Mouse (Mus musculus) midbrain, embryonic 13.5 days (tissue): Measurements from ENCODE around the gene Allc. TPM values are rescaled to one million over a fixed set of nuclear protein-coding genes. Genes with fewer than 3 reads are reported as not detected.

Experiments used
- ATAC-seq: fragments of 200-750 bp; cut with Nextera tagmentation; 2 replicates; pipeline ENCODE4 v1.8.0; 2017; ENCODE audit warnings: mild to moderate bottlenecking, moderate TSS enrichment, moderate library complexity
- H3K27ac ChIP-seq: fragments of 300-500 bp; sonication (generic); 2 replicates; pipeline ENCODE4 v1.5.1; 2015; ENCODE audit warnings: inconsistent platforms, mild to moderate bottlenecking, moderate library complexity
- H3K27me3 ChIP-seq: fragments of 300-500 bp; sonication (generic); 2 replicates; pipeline ENCODE4 v1.6.1; 2015; ENCODE audit warnings: mild to moderate bottlenecking, inconsistent platforms
- H3K36me3 ChIP-seq: fragments of 300-500 bp; sonication (generic); 2 replicates; pipeline ENCODE4 v1.6.1; 2015; ENCODE audit warnings: mild to moderate bottlenecking, inconsistent platforms
- H3K4me1 ChIP-seq: fragments of 300-500 bp; sonication (generic); replicated peaks from 2 replicates; pipeline ENCODE4 v1.6.1; 2015; ENCODE audit warnings: inconsistent platforms
- H3K4me2 ChIP-seq: fragments of 300-500 bp; sonication (generic); replicated peaks from 2 replicates; pipeline ENCODE4 v1.6.1; 2015; ENCODE audit warnings: moderate library complexity, mild to moderate bottlenecking, inconsistent platforms
- H3K4me3 ChIP-seq: fragments of 300-500 bp; sonication (generic); replicated peaks from 2 replicates; pipeline ENCODE4 v1.5.1; 2015; ENCODE audit warnings: mild to moderate bottlenecking, inconsistent platforms
- H3K9ac ChIP-seq: fragments of 300-500 bp; sonication (generic); replicated peaks from 2 replicates; pipeline ENCODE4 v1.6.1; 2015; ENCODE audit warnings: mild to moderate bottlenecking, inconsistent platforms
- H3K9me3 ChIP-seq: fragments of 300-500 bp; sonication (generic); 2 replicates; pipeline ENCODE4 v1.6.1; 2016; ENCODE audit warnings: mild to moderate bottlenecking, inconsistent platforms
- WGBS: fragments of 180-500 bp; shearing (Covaris S2); methylation state at CpG from one replicate; pipeline ENCODE4 v1.1.7; 2015; 5-methylcytosine and 5-hydroxymethylcytosine counted together
- polyA plus RNA-seq: library from polyadenylated mRNA; unstranded; fragments of >200 nt; fragmentation: Nextera tagmentation; extraction: Ambion mirVana; gene quantifications from 2 replicates; pipeline ENCODE4 v1.2.1, GENCODE M21; 2015

Gene Allc
- 0.13 TPM in 1 of 2 replicates, not detected in the other for polyA plus RNA-seq

DNA sequence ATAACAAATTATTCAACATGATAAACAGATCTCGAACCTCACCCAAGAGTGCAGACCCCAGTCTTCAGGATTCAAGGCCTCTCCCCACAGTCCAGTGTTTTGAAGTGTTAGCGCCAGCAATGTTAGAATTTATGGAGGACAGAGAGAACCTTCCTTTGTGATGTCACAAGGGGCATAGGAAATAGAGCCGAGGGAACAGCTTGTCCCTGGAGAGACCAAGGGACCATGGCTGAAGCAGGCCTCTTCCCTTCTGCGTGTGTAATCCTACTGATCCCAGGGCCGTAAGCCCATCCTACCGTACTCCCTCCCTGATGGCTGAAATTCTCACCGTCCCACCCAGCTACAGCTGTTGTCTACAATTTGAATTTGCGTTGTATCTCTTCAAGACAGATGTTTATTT lies at the start of gene Allc:
TSS of gene Allc (minus strand) at position 101 of the 400 bp plus-strand sequence.
- ATAC-seq = no peak
- Histone ChIP-seq H3K4me1 (no peaks in the 10 kb centered on the region), H3K9ac (no peak within 1 kb of the TSS), H3K9me3 (no peaks in the 10 kb centered on the region), H3K27me3 (no peaks in the 10 kb centered on the region), H3K36me3 (no peaks in the 10 kb centered on the region), H3K4me2 (no peak within 1 kb of the TSS), H3K4me3 (no peak within 1 kb of the TSS), H3K27ac (no peak within 1 kb of the TSS)
- 84% methylated on average over 8 of the region's 8 CpGs for WGBS

DNA sequence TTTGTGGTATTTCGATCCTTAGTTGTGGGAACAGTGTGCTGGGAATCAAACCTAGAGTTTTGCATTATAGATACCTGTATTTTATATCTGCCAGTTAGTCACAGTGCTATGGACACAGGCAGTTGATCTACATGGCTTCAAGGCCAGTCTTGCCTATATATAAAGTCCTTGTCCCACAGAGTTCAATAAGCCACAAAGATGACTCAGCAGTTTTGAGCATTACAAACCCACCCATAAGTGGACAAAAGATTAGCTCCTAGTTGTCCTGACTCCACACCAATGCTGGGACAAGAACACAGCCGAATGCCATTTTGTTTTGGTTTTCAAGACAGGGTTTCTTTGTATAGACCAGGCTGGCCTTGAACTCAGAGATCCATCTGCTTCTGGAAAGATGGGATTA lies 46.1 kb upstream of the Allc start:
- WGBS = 94% methylated on average over 2 of the region's 2 CpGs
- Histone ChIP-seq H3K4me3 (no peak overlapping the region), H3K36me3 (peaks cover 60% of the 10 kb centered on the region), H3K4me2 (no peak overlapping the region), H3K27ac (no peak overlapping the region), H3K4me1 (peaks cover 14% of the 10 kb centered on the region), H3K9ac (no peak overlapping the region), H3K27me3 (no peaks in the 10 kb centered on the region), H3K9me3 (no peaks in the 10 kb centered on the region)
- ATAC-seq = no peak

DNA sequence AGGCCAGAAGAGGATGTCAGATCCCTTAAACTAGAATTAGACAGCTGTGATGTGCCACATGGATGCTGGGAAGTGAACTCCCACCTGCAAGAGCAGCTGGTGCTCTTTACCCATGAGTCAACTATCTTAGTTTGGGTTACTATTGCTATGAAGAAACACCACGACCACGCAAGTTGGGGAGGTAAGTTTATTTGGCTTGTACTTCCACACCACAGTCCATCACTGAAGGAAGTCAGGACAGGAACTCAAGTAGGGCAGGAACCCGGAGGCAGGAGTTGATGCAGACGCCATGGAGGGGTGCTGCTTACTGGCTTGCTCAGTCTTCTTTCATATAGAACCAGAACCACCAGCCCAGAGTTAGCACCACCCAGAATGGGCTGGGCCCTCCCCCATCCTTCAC lies 44.8 kb upstream of the Allc start:
- H3K4me2 ChIP-seq = no peak overlapping the region
- no peak overlapping the region for H3K4me3 ChIP-seq
- 79% methylated on average over 4 of the region's 4 CpGs for WGBS
- H3K27me3 ChIP-seq = no peaks in the 10 kb centered on the region
- no peak overlapping the region for H3K9ac ChIP-seq
- no peak for ATAC-seq
- H3K36me3 ChIP-seq = peaks cover 46% of the 10 kb centered on the region
- H3K9me3 ChIP-seq = no peaks in the 10 kb centered on the region
- H3K4me1 ChIP-seq = peaks cover 2% of the 10 kb centered on the region
- H3K27ac ChIP-seq = no peak overlapping the region

DNA sequence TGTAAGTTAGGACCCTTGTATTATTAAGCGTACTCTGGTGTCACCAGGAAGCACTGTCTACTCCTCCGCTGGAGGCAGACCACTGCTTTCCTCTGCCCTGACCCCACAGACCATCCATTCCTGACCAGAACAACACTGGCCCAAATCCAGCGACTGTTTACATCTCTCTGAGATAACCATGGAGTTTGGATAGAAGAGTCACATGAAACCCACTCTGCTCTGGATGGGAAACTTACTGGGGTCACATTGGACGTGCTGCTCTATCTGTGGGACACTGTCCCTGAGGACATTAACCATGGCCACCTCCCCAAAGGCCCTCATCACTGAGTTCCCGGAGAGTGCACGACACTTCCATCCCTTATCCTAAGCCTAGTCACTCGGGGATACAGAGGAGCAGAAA lies 43.1 kb upstream of the Allc start:
- 86% methylated on average over 7 of the region's 7 CpGs for WGBS
- no peaks in the 10 kb centered on the region for H3K9me3 ChIP-seq
- no peak overlapping the region for H3K4me2 ChIP-seq
- ATAC-seq = no peak
- H3K9ac ChIP-seq = no peak overlapping the region
- H3K4me3 ChIP-seq = no peak overlapping the region
- H3K36me3 ChIP-seq = peaks cover 30% of the 10 kb centered on the region
- H3K4me1 ChIP-seq = peaks cover 6% of the 10 kb centered on the region; the same call in 1 of the 2 replicates
- H3K27ac ChIP-seq = no peak overlapping the region
- no peaks in the 10 kb centered on the region for H3K27me3 ChIP-seq

DNA sequence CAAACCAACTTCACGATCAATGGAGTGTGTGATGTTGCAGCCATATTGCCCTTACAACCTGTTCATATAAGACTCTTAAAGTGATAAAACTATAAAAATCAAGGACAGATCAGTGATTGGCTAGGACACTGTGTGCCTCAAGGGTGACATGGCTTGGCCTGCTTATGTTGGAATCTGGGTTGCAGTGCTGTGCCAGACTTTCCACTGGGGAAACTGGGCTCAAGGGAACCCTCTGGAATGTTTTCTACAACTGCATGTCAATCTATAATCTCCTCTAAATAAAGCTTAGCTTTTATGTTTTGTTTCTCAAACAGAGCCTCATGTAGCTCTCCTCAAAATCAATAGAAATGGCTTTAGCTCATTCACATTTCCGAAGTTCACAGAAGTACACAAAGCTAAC lies 41.9 kb upstream of the Allc start:
- Histone ChIP-seq H3K4me1 (peaks cover 6% of the 10 kb centered on the region; the same call in 1 of the 2 replicates), H3K27ac (no peak overlapping the region), H3K9me3 (no peaks in the 10 kb centered on the region), H3K27me3 (no peaks in the 10 kb centered on the region), H3K9ac (no peak overlapping the region), H3K4me2 (no peak overlapping the region), H3K4me3 (no peak overlapping the region), H3K36me3 (peaks cover 18% of the 10 kb centered on the region)
- no peak for ATAC-seq
- 88% methylated on average over 2 of the region's 2 CpGs for WGBS

DNA sequence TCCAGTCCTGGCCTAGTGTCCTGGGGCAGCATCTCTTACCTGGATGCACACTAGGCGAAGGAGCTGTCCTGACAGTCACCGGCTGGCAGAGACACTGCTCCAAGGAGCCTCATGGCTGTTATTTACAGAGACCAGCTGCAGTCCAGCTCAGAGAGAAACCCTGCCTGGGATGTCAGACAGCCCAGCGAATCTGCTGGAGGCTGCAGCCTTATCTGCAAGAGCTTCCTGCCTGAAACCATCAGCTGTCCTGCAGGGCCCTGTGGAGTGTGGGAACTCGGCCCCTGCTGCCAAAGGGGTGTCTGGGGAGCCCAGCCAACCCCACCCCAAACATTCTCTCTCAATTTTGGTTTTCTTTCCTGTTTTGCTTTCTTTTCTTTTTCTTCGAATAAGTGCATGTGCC lies 40.9 kb upstream of the Allc start, which contains the start of gene Colec11:
TSS of gene Colec11 (minus strand) at position 183 of the 400 bp plus-strand sequence.
- peak within 1 kb of the TSS; percentile 28; the same call in 1 of the 2 replicates for H3K9ac ChIP-seq
- ATAC-seq = no peak
- WGBS = 59% methylated on average over 5 of the region's 5 CpGs
- peaks cover 6% of the 10 kb centered on the region; the same call in 1 of the 2 replicates for H3K4me1 ChIP-seq
- no peaks in the 10 kb centered on the region for H3K9me3 ChIP-seq
- no peak within 1 kb of the TSS for H3K4me3 ChIP-seq
- no peak within 1 kb of the TSS for H3K4me2 ChIP-seq
- H3K36me3 ChIP-seq = peaks cover 8% of the 10 kb centered on the region
- H3K27ac ChIP-seq = no peak within 1 kb of the TSS
- H3K27me3 ChIP-seq = no peaks in the 10 kb centered on the region

DNA sequence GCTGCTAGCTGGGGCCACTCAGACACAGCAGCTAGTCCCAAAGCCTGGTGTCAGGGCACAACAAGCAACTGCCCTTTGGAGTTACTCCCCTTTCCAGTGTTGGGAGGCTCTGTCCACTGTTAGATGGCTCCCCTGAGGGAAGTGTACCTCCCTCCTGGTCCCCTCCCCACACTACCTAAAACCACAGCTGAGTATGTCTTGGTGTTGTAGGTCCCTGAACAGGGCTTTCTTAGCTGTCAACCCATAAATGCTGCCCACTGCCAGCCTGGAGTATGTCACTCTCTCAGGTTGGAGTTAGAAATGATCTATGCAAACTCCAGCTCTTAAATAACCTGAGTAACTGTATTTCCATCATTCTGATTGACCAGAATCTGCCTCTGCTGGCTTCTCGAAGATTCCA lies 40.3 kb upstream of the Allc start:
- no peaks in the 10 kb centered on the region for H3K27me3 ChIP-seq
- no peaks in the 10 kb centered on the region for H3K9me3 ChIP-seq
- H3K9ac ChIP-seq = no peak overlapping the region
- 0 out of 2 replicates have a peak, but pooled peaks cover 2% of the 10 kb centered on the region for H3K36me3 ChIP-seq
- H3K4me2 ChIP-seq = no peak overlapping the region
- peaks cover 6% of the 10 kb centered on the region; the same call in 1 of the 2 replicates for H3K4me1 ChIP-seq
- WGBS = 79% methylated on average over 1 of the region's 1 CpGs
- H3K4me3 ChIP-seq = no peak overlapping the region
- no peak overlapping the region for H3K27ac ChIP-seq
- no peak for ATAC-seq

DNA sequence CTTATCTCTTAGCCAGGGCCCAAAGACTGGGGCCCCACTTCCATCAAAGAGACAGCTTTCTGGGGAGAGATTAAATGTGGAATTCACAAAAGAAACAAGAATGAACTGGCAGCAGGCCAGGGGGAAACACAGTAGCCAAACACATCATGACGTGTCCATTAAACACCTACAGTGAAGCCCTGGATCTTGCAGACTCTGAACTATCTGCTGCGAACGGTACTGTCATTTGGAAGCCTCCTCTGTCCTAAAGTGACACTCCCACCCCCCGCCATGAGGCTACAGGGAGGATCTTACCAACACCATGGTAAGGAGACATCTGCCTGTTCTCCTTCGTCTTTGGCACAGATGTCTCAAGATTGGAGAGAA lies 39.8 kb upstream of the Allc start:
- no peaks in the 10 kb centered on the region for H3K9me3 ChIP-seq
- H3K27me3 ChIP-seq = no peaks in the 10 kb centered on the region
- H3K27ac ChIP-seq = no peak overlapping the region
- 60% methylated on average over 5 of the region's 5 CpGs for WGBS
- peaks cover 6% of the 10 kb centered on the region; the same call in 1 of the 2 replicates for H3K4me1 ChIP-seq
- ATAC-seq = no peak
- H3K4me3 ChIP-seq = no peak overlapping the region
- H3K36me3 ChIP-seq = 0 out of 2 replicates have a peak, but pooled peaks cover 2% of the 10 kb centered on the region
- no peak overlapping the region for H3K4me2 ChIP-seq
- H3K9ac ChIP-seq = peak overlapping the region; percentile 28; the same call in 1 of the 2 replicates

DNA sequence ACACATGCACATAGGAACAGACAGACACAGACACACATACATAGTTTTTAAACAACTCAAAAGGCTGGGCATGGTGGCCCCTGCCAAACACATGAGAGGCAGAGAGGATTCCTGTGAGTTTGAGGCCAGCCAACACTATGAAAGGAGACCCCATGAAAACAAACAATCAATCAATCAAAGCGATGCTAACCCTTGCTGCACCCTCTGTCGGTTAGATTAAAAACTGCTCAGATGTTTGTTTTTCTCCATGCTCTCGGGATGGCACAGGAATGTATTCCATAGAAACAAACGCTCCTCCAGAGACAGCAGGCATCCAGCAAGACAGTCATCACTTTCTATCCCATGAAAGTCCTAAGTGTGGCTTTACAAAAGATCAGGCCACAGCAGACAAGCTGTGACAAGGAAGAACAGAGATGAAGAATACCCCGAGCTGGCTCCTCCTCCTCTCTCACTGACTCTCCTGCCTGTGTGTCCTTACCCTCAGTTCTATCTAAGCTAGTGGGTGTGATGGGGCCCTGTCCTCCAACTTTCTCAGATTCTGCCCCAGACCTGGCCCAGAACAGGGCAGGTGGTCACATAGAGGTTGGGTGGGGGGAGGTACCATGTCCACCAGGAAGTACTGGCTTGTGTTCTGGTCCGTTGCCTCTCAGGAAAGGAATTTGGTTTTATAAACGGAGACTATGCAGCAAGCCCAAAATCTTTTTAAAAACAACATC lies 39.3 kb upstream of the Allc start:
- H3K36me3 ChIP-seq = no peaks in the 10 kb centered on the region
- no peak overlapping the region; the same call in 1 of the 2 replicates for H3K9ac ChIP-seq
- no peaks in the 10 kb centered on the region for H3K9me3 ChIP-seq
- no peak overlapping the region for H3K4me3 ChIP-seq
- H3K27ac ChIP-seq = no peak overlapping the region
- no peaks in the 10 kb centered on the region for H3K27me3 ChIP-seq
- H3K4me2 ChIP-seq = no peak overlapping the region
- H3K4me1 ChIP-seq = peaks cover 6% of the 10 kb centered on the region; the same call in 1 of the 2 replicates
- no peak for ATAC-seq
- WGBS = 39% methylated on average over 7 of the region's 7 CpGs

DNA sequence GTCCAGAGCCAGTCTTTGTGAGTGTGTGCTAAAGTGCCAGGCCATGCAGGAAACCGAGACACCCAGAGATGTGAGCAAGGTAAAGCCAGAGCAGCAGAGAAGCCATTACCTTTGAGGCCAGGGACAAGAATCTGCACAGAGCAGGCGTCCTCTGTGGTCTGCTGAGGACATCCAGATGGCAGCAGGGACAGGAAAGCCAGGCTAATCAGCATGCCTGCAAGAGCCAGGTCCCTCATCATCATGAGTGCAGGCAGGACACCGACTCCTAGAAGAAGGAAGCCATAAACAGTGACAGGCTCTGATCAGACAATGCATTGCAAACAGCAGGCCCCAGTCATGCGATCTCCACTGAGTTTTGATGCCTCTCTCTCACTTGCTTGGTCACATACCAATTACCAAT lies 35.0 kb upstream of the Allc start:
- H3K9ac ChIP-seq = no peak overlapping the region
- no peak overlapping the region for H3K4me2 ChIP-seq
- ATAC-seq = no peak
- H3K9me3 ChIP-seq = no peaks in the 10 kb centered on the region
- H3K27ac ChIP-seq = no peak overlapping the region
- 77% methylated on average over 4 of the region's 4 CpGs for WGBS
- no peaks in the 10 kb centered on the region for H3K27me3 ChIP-seq
- no peaks in the 10 kb centered on the region for H3K36me3 ChIP-seq
- H3K4me1 ChIP-seq = peaks cover 6% of the 10 kb centered on the region; the same call in 1 of the 2 replicates
- no peak overlapping the region for H3K4me3 ChIP-seq

DNA sequence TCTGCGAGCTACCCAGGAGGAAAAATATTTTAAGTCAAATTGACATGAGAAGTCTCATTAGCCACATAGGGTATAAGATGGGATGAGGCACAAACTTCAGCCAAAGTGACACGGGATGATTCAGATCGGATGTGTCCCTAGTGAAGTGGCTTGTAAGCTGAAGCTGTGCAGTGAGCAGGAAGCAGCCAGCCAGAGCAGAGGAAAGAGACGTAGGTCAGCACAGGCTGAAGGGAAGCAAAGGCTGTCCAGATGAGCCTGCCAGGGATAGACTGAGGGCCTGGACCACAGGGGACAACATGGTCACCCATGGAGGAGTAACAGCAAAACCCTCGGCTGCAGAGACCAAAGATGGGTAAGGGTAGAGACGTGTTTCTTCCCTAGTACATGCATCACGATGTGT lies 32.1 kb upstream of the Allc start:
- Histone ChIP-seq H3K9ac (no peak overlapping the region), H3K27me3 (no peaks in the 10 kb centered on the region), H3K36me3 (no peaks in the 10 kb centered on the region), H3K9me3 (no peaks in the 10 kb centered on the region), H3K27ac (no peak overlapping the region), H3K4me1 (no peaks in the 10 kb centered on the region), H3K4me3 (no peak overlapping the region), H3K4me2 (no peak overlapping the region)
- WGBS = 70% methylated on average over 7 of the region's 7 CpGs
- no peak for ATAC-seq

DNA sequence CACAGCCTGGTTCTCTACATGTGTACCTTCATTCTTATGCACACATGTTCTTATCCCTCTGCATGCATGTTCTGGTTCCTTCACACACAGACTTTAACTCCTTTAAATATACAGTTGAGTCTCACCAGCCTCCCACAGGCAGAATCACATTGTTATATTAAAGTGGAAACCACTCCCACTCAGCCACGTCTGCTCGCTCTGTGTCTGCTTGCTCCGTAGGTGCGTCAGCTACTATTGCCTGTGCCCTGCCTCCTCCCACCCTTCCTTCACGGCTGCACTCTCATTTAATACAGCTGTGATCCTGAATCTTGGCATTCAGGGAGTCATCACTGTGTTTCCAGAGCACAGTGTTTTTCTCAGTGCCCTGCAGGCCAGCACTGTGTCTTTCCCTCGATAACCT lies 30.1 kb upstream of the Allc start:
- Histone ChIP-seq H3K4me1 (peaks cover 15% of the 10 kb centered on the region), H3K36me3 (no peaks in the 10 kb centered on the region), H3K27me3 (no peaks in the 10 kb centered on the region), H3K27ac (0 out of 2 replicates have a peak overlapping the region, but pooled peaks have one; percentile 30), H3K4me3 (no peak overlapping the region), H3K4me2 (no peak overlapping the region), H3K9me3 (no peaks in the 10 kb centered on the region), H3K9ac (no peak overlapping the region)
- WGBS = 77% methylated on average over 6 of the region's 6 CpGs
- ATAC-seq = no peak
